Mouse (Mus musculus) bone marrow, adult 2 months (tissue): ENCODE measurements around the gene Cdk8. TPM values are rescaled to one million over a fixed set of nuclear protein-coding genes. Genes with fewer than 3 reads are reported as not detected.

Source experiments
- H3K27ac ChIP-seq: fragments of 200-500 bp; 2 replicates; pipeline ENCODE4 v1.5.1; 2012; ENCODE audit warnings: low read depth, mild to moderate bottlenecking, control low read depth, inconsistent platforms, low read length; ENCODE audit not compliant: control insufficient read depth, poor library complexity, insufficient read depth
- H3K4me1 ChIP-seq: fragments of 200-500 bp; 2 replicates; pipeline ENCODE4 v1.6.1; 2011; ENCODE audit warnings: low read length; ENCODE audit not compliant: control insufficient read depth, insufficient read depth
- H3K4me3 ChIP-seq: fragments of 200-500 bp; replicated peaks from 2 replicates; pipeline ENCODE3; 2011; ENCODE audit warnings: mild to moderate bottlenecking, low read depth, low read length, control low read depth; ENCODE audit not compliant: control insufficient read depth
- CTCF ChIP-seq: fragments of 200-500 bp; IDR thresholded peaks from 2 replicates; pipeline ENCODE4 v1.5.1; 2011; ENCODE audit warnings: low read length, control low read depth; ENCODE audit not compliant: control insufficient read depth, insufficient read depth
- POLR2A ChIP-seq: fragments of 200-500 bp; IDR thresholded peaks from 2 replicates; pipeline ENCODE4 v1.6.1; 2011; ENCODE audit warnings: low read depth, mild to moderate bottlenecking, control low read depth, low read length, borderline replicate concordance; ENCODE audit not compliant: control insufficient read depth
- WGBS: fragments of 180-500 bp; shearing (Covaris S2); methylation state at CpG from one replicate; pipeline ENCODE4 v1.1.7; 2018; 5-methylcytosine and 5-hydroxymethylcytosine counted together
- polyA plus RNA-seq: library from polyadenylated mRNA; stranded (reverse); fragments of >200 nt; gene quantifications from 2 replicates; pipeline ENCODE4 v1.2.4, GENCODE M21; 2011; ENCODE audit warnings: low replicate concordance; ENCODE audit not compliant: missing spikeins, insufficient read depth, insufficient read length

The Cdk8 gene
- polyA plus RNA-seq, 1 experiment: 28.8 TPM

GRCm38 (mm10) chr5:146328941-146329340, 97.9 kb downstream of the Cdk8 start:
- TF ChIP-seq CTCF (no peak), POLR2A (no peak)
- no peak overlapping the region for H3K4me3 ChIP-seq
- WGBS: 80% methylated on average over 10 of the region's 10 CpGs
- H3K27ac ChIP-seq: no peak overlapping the region
- H3K4me1 ChIP-seq: no peaks in the 10 kb centered on the region

DNA sequence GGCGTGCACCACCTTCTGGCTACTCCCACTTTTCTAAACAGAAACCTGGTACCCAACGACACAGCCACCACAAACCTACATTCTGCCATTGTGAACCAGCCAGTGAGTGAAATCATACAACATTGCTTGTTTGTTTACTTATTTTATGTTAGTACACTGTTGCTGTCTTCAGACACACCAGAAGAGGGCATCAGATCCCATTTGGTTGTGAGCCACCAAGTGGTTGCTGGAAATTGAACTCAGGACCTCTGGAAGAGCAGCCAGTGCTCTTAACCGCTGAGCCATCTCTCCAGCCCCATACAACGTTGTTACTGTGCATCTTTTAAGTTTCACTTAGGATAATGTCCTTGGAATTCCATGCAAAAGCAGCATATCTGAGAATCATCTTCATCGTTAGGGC, 98.5 kb downstream of the Cdk8 start:
- WGBS: 78% methylated on average over 5 of the region's 5 CpGs

DNA sequence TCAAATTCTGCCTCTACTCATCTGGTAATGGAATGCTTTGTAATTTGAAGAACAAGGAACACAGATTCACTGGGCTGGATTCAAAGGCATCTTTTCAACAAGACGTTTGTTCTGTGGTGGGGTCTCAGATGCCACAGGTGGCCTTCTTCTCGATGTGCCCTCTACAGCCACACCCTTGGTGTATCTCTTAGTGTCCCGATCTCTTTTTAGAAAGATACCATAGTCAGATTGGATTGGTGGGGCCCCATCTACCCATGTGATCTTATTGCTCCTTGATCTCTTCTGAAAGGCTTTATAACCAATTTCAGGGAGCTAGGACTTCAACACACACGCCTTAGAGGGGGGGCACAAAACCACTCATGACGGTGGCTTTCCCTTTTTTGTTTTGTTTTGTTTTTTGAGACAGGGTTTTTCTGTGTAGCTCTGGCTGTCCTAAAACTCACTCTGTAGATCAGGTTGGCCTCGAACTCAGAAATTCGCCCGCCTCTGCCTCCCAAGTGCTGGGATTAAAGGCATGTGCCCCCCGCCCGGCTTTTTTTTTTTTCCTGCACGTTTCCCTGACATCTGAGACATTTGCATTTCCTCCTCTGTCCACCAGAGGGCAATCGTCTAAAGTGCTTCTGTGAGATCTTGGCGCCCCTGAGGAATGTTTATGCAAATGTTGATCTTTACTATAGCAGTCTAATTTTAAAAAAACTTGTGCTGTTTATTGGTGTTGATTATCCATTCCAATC, 99.2 kb downstream of the Cdk8 start:
- Histone ChIP-seq H3K4me1 (no peaks in the 10 kb centered on the region), H3K4me3 (no peak overlapping the region), H3K27ac (no peak overlapping the region)

More for the DNA sequence above, 98.5 kb downstream of the Cdk8 start:
- TF ChIP-seq POLR2A (no peak), CTCF (no peak)
- Histone ChIP-seq H3K4me1 (no peaks in the 10 kb centered on the region), H3K4me3 (no peak overlapping the region), H3K27ac (no peak overlapping the region)

GRCm38 (mm10) chr5:146330765-146331115, 99.7 kb downstream of the Cdk8 start:
- TF ChIP-seq CTCF (no peak), POLR2A (no peak)
- H3K4me1 ChIP-seq: no peaks in the 10 kb centered on the region
- 24% methylated on average over 3 of the region's 3 CpGs for WGBS
- H3K4me3 ChIP-seq: no peak overlapping the region
- H3K27ac ChIP-seq: no peak overlapping the region

More for the DNA sequence above, 99.2 kb downstream of the Cdk8 start:
- WGBS: 29% methylated on average over 13 of the region's 13 CpGs
- no peak for TF ChIP-seq POLR2A
- peak; percentile 33; the same call in 1 of the 2 replicates for TF ChIP-seq CTCF

DNA sequence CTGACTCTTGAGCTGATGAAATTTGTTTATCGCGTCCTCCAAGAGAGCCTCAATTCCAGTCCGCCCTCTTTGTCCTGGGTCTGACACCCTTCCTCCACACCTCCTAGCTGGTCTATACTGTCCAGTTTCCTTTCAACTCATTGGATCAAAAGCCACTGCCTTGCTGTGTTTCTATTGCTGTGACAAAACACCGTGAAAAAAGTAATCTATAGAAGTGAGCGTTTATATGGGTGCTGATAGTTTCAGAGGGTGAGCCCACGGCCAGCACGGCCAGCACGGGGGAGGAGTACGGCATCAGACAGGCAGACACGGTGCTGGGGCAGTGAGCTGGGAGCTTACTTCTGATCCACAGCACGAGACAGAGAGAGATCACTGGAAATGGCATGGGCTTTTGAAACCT, 100.1 kb downstream of the Cdk8 start:
- no peaks in the 10 kb centered on the region for H3K4me1 ChIP-seq
- WGBS: 85% methylated on average over 11 of the region's 11 CpGs
- H3K4me3 ChIP-seq: no peak overlapping the region
- TF ChIP-seq POLR2A: no peak
- TF ChIP-seq CTCF: no peak
- no peak overlapping the region for H3K27ac ChIP-seq

DNA sequence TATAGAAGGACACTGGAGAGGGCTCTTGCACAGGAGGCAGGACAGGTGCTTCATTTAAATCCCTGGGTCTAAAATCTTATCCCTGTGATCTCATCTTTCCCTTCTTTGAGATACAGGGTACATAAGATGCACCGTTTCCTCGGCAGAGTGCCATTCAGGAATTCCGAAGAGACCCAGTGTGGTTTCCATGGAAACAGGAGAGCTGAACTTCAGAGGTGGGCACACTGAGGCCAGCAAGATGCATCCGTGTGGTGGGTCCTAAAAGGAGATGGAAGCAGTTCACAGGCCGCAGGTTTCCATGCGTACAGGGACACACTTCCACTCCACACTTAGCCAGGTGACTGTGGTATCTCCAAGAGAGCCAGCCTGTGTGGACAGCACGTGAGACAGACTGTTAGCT, 101.5 kb downstream of the Cdk8 start:
- no peaks in the 10 kb centered on the region for H3K4me1 ChIP-seq
- H3K4me3 ChIP-seq: no peak overlapping the region
- 69% methylated on average over 7 of the region's 7 CpGs for WGBS
- TF ChIP-seq CTCF (no peak), POLR2A (no peak)
- no peak overlapping the region for H3K27ac ChIP-seq

DNA sequence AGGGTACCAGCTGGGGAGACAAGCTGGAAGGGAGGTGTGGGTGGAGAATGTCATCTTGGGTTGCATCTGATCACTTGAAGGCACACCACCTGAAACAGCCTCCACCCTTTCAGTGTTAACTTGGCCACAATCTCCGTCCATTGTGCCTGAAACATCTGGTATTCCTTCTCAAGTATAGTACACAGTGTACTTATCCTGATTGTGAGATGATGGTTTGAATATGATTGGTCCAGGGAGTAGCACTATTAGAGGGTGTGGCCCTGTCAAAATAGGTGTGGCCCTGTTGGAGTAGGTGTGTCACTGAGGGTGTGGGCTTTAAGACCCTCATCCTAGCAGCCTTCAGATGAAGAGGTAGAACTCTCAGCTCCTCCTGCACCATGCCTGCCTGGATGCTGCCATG, 103.4 kb downstream of the Cdk8 start:
- WGBS: 68% methylated on average over 1 of the region's 1 CpGs
- TF ChIP-seq CTCF (no peak), POLR2A (no peak)
- no peak overlapping the region for H3K27ac ChIP-seq
- no peak overlapping the region for H3K4me3 ChIP-seq
- no peaks in the 10 kb centered on the region for H3K4me1 ChIP-seq

DNA sequence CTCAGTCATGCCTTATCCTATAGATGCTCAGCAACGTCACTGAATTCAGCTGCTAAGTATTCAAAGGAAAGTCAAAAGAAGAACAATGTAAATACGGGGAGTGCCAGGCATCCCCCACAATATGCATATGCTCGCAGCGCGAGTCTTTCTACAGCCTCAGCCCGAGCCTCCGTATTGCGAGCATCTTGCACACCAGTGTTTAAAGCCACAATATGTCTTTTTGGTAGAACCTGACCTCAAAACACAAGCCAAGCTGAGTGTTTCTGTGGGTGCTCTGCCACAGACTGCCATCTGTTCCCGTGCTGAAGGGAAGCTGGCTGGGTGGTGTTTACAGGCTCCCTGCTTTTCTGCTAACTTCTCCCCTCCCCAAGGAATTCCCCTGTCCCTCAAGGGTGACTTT, 107.0 kb downstream of the Cdk8 start:
- no peak overlapping the region for H3K4me3 ChIP-seq
- TF ChIP-seq POLR2A (no peak), CTCF (no peak)
- WGBS: 56% methylated on average over 9 of the region's 9 CpGs
- no peak overlapping the region for H3K27ac ChIP-seq
- no peaks in the 10 kb centered on the region for H3K4me1 ChIP-seq

GRCm38 (mm10) chr5:146340037-146340436, 109.0 kb downstream of the Cdk8 start:
- H3K27ac ChIP-seq: no peak overlapping the region
- TF ChIP-seq CTCF: no peak
- TF ChIP-seq POLR2A: no peak
- 72% methylated on average over 4 of the region's 4 CpGs for WGBS
- no peaks in the 10 kb centered on the region for H3K4me1 ChIP-seq
- no peak overlapping the region for H3K4me3 ChIP-seq
